Mouse (Mus musculus): ENCODE data around the gene Prss32.

GRCm38 (mm10) chr17:23807918-23808317 is 35.7 kb upstream of the Prss32 start:
- TF ChIP-seq CTCF (IDR thresholded peaks at IDR 0.05; ENCODE audit: low read depth) (no peak), EP300 (optimal IDR thresholded peaks at IDR 0.05) (no peak)

Measured in stomach, postnatal 0 days (tissue).